Mouse (Mus musculus) cortical plate, adult 2 months (tissue): ENCODE results near the gene Serinc3.

Experiments used
- CTCF ChIP-seq: fragments of 200-500 bp; IDR thresholded peaks from 2 replicates; pipeline ENCODE4 v1.5.1; 2011; ENCODE audit warnings: mild to moderate bottlenecking, control low read depth, low read length; ENCODE audit not compliant: insufficient read depth; ENCODE audit errors: extremely low read depth
- POLR2A ChIP-seq: fragments of 200-500 bp; IDR thresholded peaks from 2 replicates; pipeline ENCODE4 v1.6.1; 2011; ENCODE audit warnings: mild to moderate bottlenecking, low read length, control low read depth; ENCODE audit not compliant: insufficient read depth; ENCODE audit errors: extremely low read depth

- TF ChIP-seq CTCF (no peak), POLR2A (no peak)
Measured at GRCm38 (mm10) chr2:163596057-163596872, 48.7 kb downstream of the Serinc3 start.
